Mouse (Mus musculus) megakaryocyte, embryonic 14.5 days (primary cell): Measurements from ENCODE around the gene Aff3.

Experiments
- FLI1 ChIP-seq: IDR thresholded peaks from 2 replicates; pipeline ENCODE4 v1.6.1; 2012; ENCODE audit warnings: low read length, inconsistent platforms, mixed read lengths
- GATA1 ChIP-seq: IDR thresholded peaks from 3 replicates; pipeline ENCODE4 v1.6.1; 2012; ENCODE audit warnings: mixed read lengths, low read length, inconsistent platforms, borderline replicate concordance

GRCm38 (mm10) chr1:38252031-38252765 is 412.6 kb downstream of the Aff3 start:
- no peak for TF ChIP-seq FLI1
- no peak for TF ChIP-seq GATA1
